Mouse (Mus musculus) hindbrain, embryonic 12.5 days (tissue): ENCODE results near the gene Pi4ka. TPM values are rescaled to one million over a fixed set of nuclear protein-coding genes. Genes with fewer than 3 reads are reported as not detected.

Experiments used
- ATAC-seq: fragments of 200-750 bp; cut with Nextera tagmentation; 2 replicates; pipeline ENCODE4 v1.8.0; 2017; ENCODE audit warnings: moderate TSS enrichment; ENCODE audit not compliant: low FRiP score
- H3K27ac ChIP-seq: fragments of 300-500 bp; sonication (generic); 2 replicates; pipeline ENCODE4 v1.5.1; 2016; ENCODE audit warnings: mild to moderate bottlenecking
- H3K27me3 ChIP-seq: fragments of 300-500 bp; sonication (generic); 2 replicates; pipeline ENCODE4 v1.6.1; 2016; ENCODE audit warnings: mild to moderate bottlenecking
- H3K36me3 ChIP-seq: fragments of 300-500 bp; sonication (generic); 2 replicates; pipeline ENCODE4 v1.6.1; 2016; ENCODE audit warnings: mild to moderate bottlenecking
- H3K4me1 ChIP-seq: fragments of 300-500 bp; sonication (generic); 2 replicates; pipeline ENCODE4 v1.6.1; 2016
- H3K4me2 ChIP-seq: fragments of 300-500 bp; sonication (generic); replicated peaks from 2 replicates; pipeline ENCODE4 v1.6.1; 2016; ENCODE audit warnings: mild to moderate bottlenecking
- H3K4me3 ChIP-seq: fragments of 300-500 bp; sonication (generic); 2 replicates; pipeline ENCODE4 v1.5.1; 2016; ENCODE audit warnings: mild to moderate bottlenecking
- H3K9ac ChIP-seq: fragments of 300-500 bp; sonication (generic); 2 replicates; pipeline ENCODE4 v1.6.1; 2016; ENCODE audit warnings: mild to moderate bottlenecking, moderate library complexity
- H3K9me3 ChIP-seq: fragments of 300-500 bp; sonication (generic); replicated peaks from 2 replicates; pipeline ENCODE4 v1.6.1; 2016; ENCODE audit warnings: mild to moderate bottlenecking
- WGBS: fragments of 180-500 bp; shearing (Covaris S2); methylation state at CpG from one replicate; pipeline ENCODE4 v1.1.7; 2016; 5-methylcytosine and 5-hydroxymethylcytosine counted together
- polyA plus RNA-seq: library from polyadenylated mRNA; unstranded; fragments of >200 nt; fragmentation: Nextera tagmentation; extraction: Ambion mirVana; gene quantifications from 2 replicates; pipeline ENCODE4 v1.2.1, GENCODE M21; 2016

The Pi4ka gene
- polyA plus RNA-seq, 1 experiment from 2014 or later = 64.8 TPM

GRCm38 (mm10) chr16:17383594-17384326 lies 22.4 kb downstream of the Pi4ka start:
- 90% methylated on average over 2 of the region's 2 CpGs for WGBS
- Histone ChIP-seq H3K9me3 (no peaks in the 10 kb centered on the region), H3K4me2 (no peak overlapping the region), H3K27ac (no peak overlapping the region), H3K36me3 (peaks cover 31% of the 10 kb centered on the region), H3K27me3 (no peaks in the 10 kb centered on the region), H3K4me3 (no peak overlapping the region), H3K4me1 (no peaks in the 10 kb centered on the region), H3K9ac (no peak overlapping the region)
- no peak for ATAC-seq

- no peak overlapping the region for H3K4me3 ChIP-seq
- no peak overlapping the region for H3K9ac ChIP-seq
- no peak overlapping the region for H3K27ac ChIP-seq
- H3K4me2 ChIP-seq = no peak overlapping the region
- H3K27me3 ChIP-seq = no peaks in the 10 kb centered on the region
- 94% methylated on average over 4 of the region's 4 CpGs for WGBS
- no peak for ATAC-seq
- no peaks in the 10 kb centered on the region for H3K4me1 ChIP-seq
- peaks cover 37% of the 10 kb centered on the region for H3K36me3 ChIP-seq
- H3K9me3 ChIP-seq = no peaks in the 10 kb centered on the region
Observed at GRCm38 (mm10) chr16:17382306-17382705, 23.8 kb downstream of the Pi4ka start.

GRCm38 (mm10) chr16:17358787-17359186 lies 47.3 kb downstream of the Pi4ka start:
- Histone ChIP-seq H3K27ac (no peak overlapping the region), H3K4me1 (no peaks in the 10 kb centered on the region), H3K36me3 (peaks cover 58% of the 10 kb centered on the region), H3K9ac (no peak overlapping the region), H3K4me2 (no peak overlapping the region), H3K27me3 (no peaks in the 10 kb centered on the region), H3K9me3 (no peaks in the 10 kb centered on the region), H3K4me3 (no peak overlapping the region)
- 98% methylated on average over 4 of the region's 4 CpGs for WGBS
- ATAC-seq = no peak

GRCm38 (mm10) chr16:17356031-17356430 lies 50.1 kb downstream of the Pi4ka start:
- ATAC-seq = no peak
- Histone ChIP-seq H3K4me3 (no peak overlapping the region), H3K27me3 (no peaks in the 10 kb centered on the region), H3K36me3 (peaks cover 70% of the 10 kb centered on the region), H3K9ac (no peak overlapping the region), H3K4me2 (no peak overlapping the region), H3K27ac (no peak overlapping the region), H3K9me3 (no peaks in the 10 kb centered on the region), H3K4me1 (no peaks in the 10 kb centered on the region)
- 88% methylated on average over 6 of the region's 6 CpGs for WGBS

DNA sequence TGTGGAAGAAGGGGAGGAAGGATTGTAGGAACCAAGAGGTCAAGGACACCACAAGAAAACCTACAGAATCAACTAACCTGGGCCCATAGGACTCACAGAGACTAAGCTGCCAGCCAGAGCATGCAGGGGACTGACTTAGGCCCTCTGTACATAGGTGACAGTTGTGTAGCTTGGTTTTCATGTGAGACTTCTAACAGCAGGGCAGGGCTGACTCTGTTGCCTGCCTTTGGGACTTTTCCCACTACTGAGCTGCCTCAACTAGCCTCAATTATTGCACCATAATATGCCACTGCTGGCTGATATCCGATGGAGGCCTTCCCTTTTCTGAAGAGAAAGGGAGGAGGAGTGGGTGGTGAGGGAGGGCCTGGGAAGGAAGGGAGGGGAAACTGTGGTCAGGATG lies 59.3 kb downstream of the Pi4ka start:
- peaks cover 58% of the 10 kb centered on the region for H3K36me3 ChIP-seq

DNA sequence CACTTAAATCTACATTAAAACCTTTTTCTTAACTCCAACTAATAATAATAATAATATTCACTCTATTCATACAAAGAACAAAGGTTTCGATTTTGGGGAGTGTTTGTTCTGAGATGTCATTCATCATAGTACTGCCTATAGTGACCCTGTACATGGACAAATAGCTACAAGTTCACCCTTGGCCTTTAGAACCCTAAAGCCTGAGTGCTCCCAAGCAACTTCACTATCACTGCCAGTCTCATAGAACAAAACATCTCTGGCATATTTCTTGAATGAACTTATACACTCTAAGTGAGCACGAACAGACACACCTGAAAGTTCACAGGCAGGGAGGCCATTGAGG lies 60.3 kb downstream of the Pi4ka start:
- 91% methylated on average over 2 of the region's 2 CpGs for WGBS
- Histone ChIP-seq H3K4me3 (no peak overlapping the region), H3K4me1 (no peaks in the 10 kb centered on the region), H3K27ac (no peak overlapping the region), H3K36me3 (peaks cover 48% of the 10 kb centered on the region), H3K9ac (no peak overlapping the region), H3K9me3 (no peaks in the 10 kb centered on the region), H3K27me3 (no peaks in the 10 kb centered on the region), H3K4me2 (no peak overlapping the region)
- no peak for ATAC-seq

More for the DNA sequence above, 59.3 kb downstream of the Pi4ka start:
- Histone ChIP-seq H3K27ac (no peak overlapping the region), H3K4me1 (no peaks in the 10 kb centered on the region), H3K9me3 (no peaks in the 10 kb centered on the region), H3K4me2 (no peak overlapping the region), H3K4me3 (no peak overlapping the region), H3K27me3 (no peaks in the 10 kb centered on the region), H3K9ac (no peak overlapping the region)
- WGBS = 94% methylated on average over 1 of the region's 1 CpGs
- no peak for ATAC-seq

- 88% methylated on average over 8 of the region's 8 CpGs for WGBS
- no peaks in the 10 kb centered on the region for H3K9me3 ChIP-seq
- no peak overlapping the region for H3K4me2 ChIP-seq
- ATAC-seq = no peak
- no peaks in the 10 kb centered on the region for H3K27me3 ChIP-seq
- H3K4me1 ChIP-seq = no peaks in the 10 kb centered on the region
- no peak overlapping the region for H3K9ac ChIP-seq
- no peak overlapping the region for H3K27ac ChIP-seq
- H3K36me3 ChIP-seq = peaks cover 43% of the 10 kb centered on the region
- no peak overlapping the region for H3K4me3 ChIP-seq
Observed at GRCm38 (mm10) chr16:17345141-17345812, 60.8 kb downstream of the Pi4ka start.

DNA sequence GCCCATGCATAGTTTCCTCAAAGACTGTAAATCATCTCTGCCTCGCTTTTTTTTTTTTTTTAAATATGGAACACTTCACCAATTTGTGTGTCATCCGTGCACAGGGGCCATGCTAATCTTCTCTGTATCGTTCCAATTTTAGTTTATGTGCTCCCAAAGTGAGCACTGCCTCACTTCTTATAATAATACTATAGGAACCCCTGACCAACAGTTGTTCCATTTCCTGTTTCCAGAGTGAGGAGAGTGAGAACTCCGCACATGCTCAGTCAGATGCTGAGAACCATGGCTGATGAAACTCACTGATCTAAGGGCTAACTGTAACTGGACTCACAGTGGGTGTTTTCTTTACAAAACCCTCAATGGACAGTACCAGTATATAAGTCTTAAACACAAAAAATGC lies 64.3 kb downstream of the Pi4ka start:
- H3K36me3 ChIP-seq = peaks cover 27% of the 10 kb centered on the region
- no peak for ATAC-seq
- no peaks in the 10 kb centered on the region for H3K27me3 ChIP-seq
- H3K27ac ChIP-seq = no peak overlapping the region
- H3K9ac ChIP-seq = no peak overlapping the region
- H3K9me3 ChIP-seq = no peaks in the 10 kb centered on the region
- whole genome bisulfite sequencing = 85% methylated on average over 4 of the region's 4 CpGs
- no peak overlapping the region for H3K4me3 ChIP-seq
- no peaks in the 10 kb centered on the region for H3K4me1 ChIP-seq
- H3K4me2 ChIP-seq = no peak overlapping the region

GRCm38 (mm10) chr16:17340705-17341104 lies 65.4 kb downstream of the Pi4ka start:
- H3K4me2 ChIP-seq = no peak overlapping the region
- no peak for ATAC-seq
- H3K4me3 ChIP-seq = no peak overlapping the region
- H3K27ac ChIP-seq = no peak overlapping the region
- peaks cover 34% of the 10 kb centered on the region for H3K36me3 ChIP-seq
- WGBS = 79% methylated on average over 2 of the region's 2 CpGs
- H3K9me3 ChIP-seq = no peaks in the 10 kb centered on the region
- H3K4me1 ChIP-seq = no peaks in the 10 kb centered on the region
- H3K27me3 ChIP-seq = no peaks in the 10 kb centered on the region
- H3K9ac ChIP-seq = no peak overlapping the region

GRCm38 (mm10) chr16:17339701-17340100 lies 66.4 kb downstream of the Pi4ka start:
- H3K4me1 ChIP-seq = no peaks in the 10 kb centered on the region
- H3K4me3 ChIP-seq = no peak overlapping the region
- H3K9me3 ChIP-seq = no peaks in the 10 kb centered on the region
- no peak overlapping the region for H3K27ac ChIP-seq
- H3K9ac ChIP-seq = no peak overlapping the region
- ATAC-seq = no peak
- no peaks in the 10 kb centered on the region for H3K27me3 ChIP-seq
- H3K36me3 ChIP-seq = peaks cover 33% of the 10 kb centered on the region
- 90% methylated on average over 7 of the region's 7 CpGs for WGBS
- no peak overlapping the region for H3K4me2 ChIP-seq

DNA sequence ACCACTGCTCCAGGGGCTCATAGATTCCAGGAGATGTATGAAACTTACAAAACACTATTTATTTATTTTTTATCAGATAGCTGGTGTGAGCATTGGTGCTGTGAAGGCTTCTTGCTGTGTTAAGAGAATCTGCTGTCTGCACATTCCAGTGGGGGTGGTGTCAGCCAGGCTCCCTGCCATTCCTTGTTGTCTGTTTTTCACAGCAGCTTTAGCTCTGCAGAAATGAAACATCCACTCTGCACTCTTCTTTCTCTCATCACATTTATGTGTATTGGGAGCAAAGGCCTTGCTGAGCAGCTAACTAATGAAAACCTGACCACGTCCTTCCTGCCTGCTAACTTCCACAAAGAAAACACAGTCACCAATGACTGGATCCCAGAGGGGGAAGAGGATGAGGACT lies 70.0 kb downstream of the Pi4ka start:
- H3K27me3 ChIP-seq = no peaks in the 10 kb centered on the region
- ATAC-seq = no peak
- H3K36me3 ChIP-seq = peaks cover 21% of the 10 kb centered on the region
- no peaks in the 10 kb centered on the region for H3K4me1 ChIP-seq
- H3K4me2 ChIP-seq = no peak overlapping the region
- WGBS = 81% methylated on average over 1 of the region's 1 CpGs
- H3K9ac ChIP-seq = no peak overlapping the region
- H3K27ac ChIP-seq = no peak overlapping the region
- no peaks in the 10 kb centered on the region for H3K9me3 ChIP-seq
- H3K4me3 ChIP-seq = no peak overlapping the region

DNA sequence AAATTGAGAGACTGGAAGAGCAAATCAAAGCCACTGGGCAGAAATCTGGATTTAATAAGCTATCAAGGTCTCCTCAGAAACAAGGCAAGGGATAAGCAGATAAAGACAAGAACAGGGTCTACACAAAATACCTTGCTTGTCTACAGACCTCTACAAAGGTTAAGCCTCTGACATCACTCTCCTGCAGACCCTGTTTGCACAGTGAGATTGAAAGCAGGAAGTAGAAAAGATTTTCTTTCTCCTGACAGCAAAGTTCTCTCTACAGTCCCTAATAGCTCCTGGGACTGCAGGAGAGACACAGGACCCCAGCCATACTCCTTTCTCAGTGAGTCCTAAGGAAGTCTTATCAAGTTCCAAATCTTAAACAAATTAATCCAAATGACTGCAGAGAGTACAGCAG lies 71.5 kb downstream of the Pi4ka start:
- Histone ChIP-seq H3K4me3 (no peak overlapping the region), H3K9ac (no peak overlapping the region), H3K4me1 (no peaks in the 10 kb centered on the region), H3K36me3 (peaks cover 25% of the 10 kb centered on the region), H3K27me3 (no peaks in the 10 kb centered on the region), H3K27ac (no peak overlapping the region), H3K9me3 (no peaks in the 10 kb centered on the region), H3K4me2 (no peak overlapping the region)
- no peak for ATAC-seq

DNA sequence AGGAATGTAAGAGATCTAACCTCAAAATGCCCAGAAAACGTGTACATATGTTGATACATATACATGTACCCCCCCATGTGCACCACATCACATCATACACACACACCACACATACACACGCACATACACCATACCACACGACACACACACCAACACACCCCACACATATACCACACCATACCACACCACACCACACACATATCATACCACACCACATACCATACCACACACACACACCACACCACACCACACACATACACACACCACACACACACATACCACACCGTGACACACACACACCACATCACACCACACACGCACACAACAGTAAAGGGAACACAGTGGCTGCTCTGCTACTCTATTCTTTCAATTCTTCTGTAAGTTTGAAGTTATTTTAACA lies 74.3 kb downstream of the Pi4ka start:
- 94% methylated on average over 5 of the region's 5 CpGs for WGBS
- Histone ChIP-seq H3K9ac (no peak overlapping the region), H3K27ac (no peak overlapping the region), H3K4me1 (no peaks in the 10 kb centered on the region), H3K4me3 (no peak overlapping the region), H3K9me3 (no peaks in the 10 kb centered on the region), H3K27me3 (no peaks in the 10 kb centered on the region), H3K36me3 (peaks cover 28% of the 10 kb centered on the region), H3K4me2 (no peak overlapping the region)
- no peak for ATAC-seq
